ENCODE assay signal across 13 mouse cellular contexts in genomic region chr15:27304256-27304655, GRCm38 (mm10).
DNase-seq lines count a peak whose midpoint lies in the region; ATAC-seq and TF ChIP-seq lines count a peak whose summit lies in the region.
"Had no signal": no experiment of that assay in that cellular context is flagged by ENCODE, and none has a peak within 500 bp of the region (broad histone marks: within the 10 kb centered on the region; RNA-seq: fewer than 3 reads in every experiment).

No protein-coding gene starts in this region.

- H3K9me3 ChIP-seq in hindbrain, embryonic 13.5 days: no peaks in the 10 kb centered on the region
- H3K9me3 ChIP-seq: hindbrain, embryonic 15.5 days had no signal

- no peak overlapping the region for H3K27ac ChIP-seq in testis, adult 2 months (ENCODE audit: control insufficient read depth, insufficient read depth, low read depth, low read length)
- no peak overlapping the region for H3K27ac ChIP-seq in hindbrain, embryonic 13.5 days
- H3K27ac ChIP-seq: hindbrain, embryonic 15.5 days had no signal

- peak overlapping the region; percentile 33 for H3K4me3 ChIP-seq in testis, adult 2 months (ENCODE audit: control insufficient read depth, low read depth, low read length)
- no peak overlapping the region for H3K4me3 ChIP-seq in hindbrain, embryonic 13.5 days
- H3K4me3 ChIP-seq: hindbrain, embryonic 15.5 days; megakaryocyte, embryonic 14.5 days had no signal

- no peaks in the 10 kb centered on the region for H3K36me3 ChIP-seq in testis, adult 2 months (ENCODE audit: control insufficient read depth, insufficient read depth, low read length)
- no peaks in the 10 kb centered on the region for H3K36me3 ChIP-seq in hindbrain, embryonic 13.5 days
- H3K36me3 ChIP-seq: hindbrain, embryonic 15.5 days had no signal

- peaks cover 11% of the 10 kb centered on the region for H3K4me1 ChIP-seq in testis, adult 2 months (ENCODE audit: control insufficient read depth, insufficient read depth, low read length)
- H3K4me1 ChIP-seq in hindbrain, embryonic 13.5 days (replicated peaks): no peaks in the 10 kb centered on the region
- H3K4me1 ChIP-seq: hindbrain, embryonic 15.5 days; megakaryocyte, embryonic 14.5 days had no signal

- H3K4me2 ChIP-seq in hindbrain, embryonic 13.5 days: no peak overlapping the region
- H3K4me2 ChIP-seq: hindbrain, embryonic 15.5 days had no signal

- ATAC-seq in hindbrain, embryonic 13.5 days (ENCODE audit: low FRiP score): peak; percentile 24; the same call in 1 of the 2 replicates
- ATAC-seq: liver, postnatal 0 days had no signal

- no peak for TF ChIP-seq CTCF in testis, adult 2 months (IDR thresholded peaks at IDR 0.05; ENCODE audit: control insufficient read depth, insufficient read depth, insufficient replicate concordance, low read depth, low read length)

- TF ChIP-seq POLR2A in testis, adult 2 months (IDR thresholded peaks at IDR 0.05; ENCODE audit: control insufficient read depth, low read depth, low read length): no peak

- H3K27me3 ChIP-seq in testis, adult 2 months (ENCODE audit: control insufficient read depth, insufficient read depth, low read length): no peaks in the 10 kb centered on the region
- no peaks in the 10 kb centered on the region for H3K27me3 ChIP-seq in hindbrain, embryonic 13.5 days
- H3K27me3 ChIP-seq: hindbrain, embryonic 15.5 days; megakaryocyte, embryonic 14.5 days had no signal

- 59% methylated on average over 7 of the region's 7 CpGs for WGBS in hindbrain, embryonic 13.5 days

- no peak overlapping the region for H3K9ac ChIP-seq in hindbrain, embryonic 13.5 days
- H3K9ac ChIP-seq: hindbrain, embryonic 15.5 days; liver, postnatal 0 days had no signal

- DNase-seq in heart, adult 11 months: peak; percentile 53
- no peak for DNase-seq in heart, adult 18-20 months
- no peak for DNase-seq in testis, postnatal 10 days (ENCODE audit: low spot score)
- DNase-seq in urinary bladder, postnatal 36 days (ENCODE audit: low spot score in 2 of 2): no peak
- DNase-seq in ovary, adult 18-20 months (ENCODE audit: low spot score): no peak
- no peak for DNase-seq in frontal cortex, postnatal 10 days (ENCODE audit: low spot score in 2 of 2)
- DNase-seq: cerebellum, adult 2 months; kidney, postnatal 36 days; liver, postnatal 0 days had no signal
